Mouse (Mus musculus) cerebellum, postnatal 25 days (tissue): Measurements from ENCODE around the gene Cfap46.
A peak's percentile ranks its signal among the peaks of the same experiment; 100 is the strongest.
"Not testable (repeated sequence)": the region's sequence is repeated elsewhere in the genome, so short reads cannot be mapped to it uniquely, and the experiment has no call there.

ENCODE experiments used
- DNase-seq, 2 experiments: peaks; one replicate each; pipeline ENCODE4 v3.0.0; 2021; ENCODE audit warnings: mixed read lengths in 2 of 2

The Cfap46 gene

GRCm38 (mm10) chr7:139659901-139660300 is 23.7 kb downstream of the Cfap46 start:
- DNase-seq: not testable (repeated sequence)

- DNase-seq: no peak
Observed at GRCm38 (mm10) chr7:139649698-139650097, 33.9 kb downstream of the Cfap46 start.

GRCm38 (mm10) chr7:139648107-139648824 is 35.4 kb downstream of the Cfap46 start:
- DNase-seq: peak; percentile 90 to 97

- DNase-seq: no peak
Observed at GRCm38 (mm10) chr7:139633393-139633792, 50.2 kb downstream of the Cfap46 start.

- no peak for DNase-seq
Observed at GRCm38 (mm10) chr7:139625156-139625555, 58.5 kb downstream of the Cfap46 start.

GRCm38 (mm10) chr7:139622568-139622967 is 61.0 kb downstream of the Cfap46 start:
- no peak for DNase-seq

GRCm38 (mm10) chr7:139615767-139616766 is 67.5 kb downstream of the Cfap46 start:
- DNase-seq: peak; percentile 79 to 85

GRCm38 (mm10) chr7:139610328-139610727 is 73.3 kb downstream of the Cfap46 start:
- no peak for DNase-seq

GRCm38 (mm10) chr7:139595862-139596261 is 87.8 kb downstream of the Cfap46 start:
- DNase-seq: no peak

GRCm38 (mm10) chr7:139595311-139595710 is 88.3 kb downstream of the Cfap46 start:
- no peak for DNase-seq

- DNase-seq: no peak
Observed at GRCm38 (mm10) chr7:139591311-139591710, 92.3 kb downstream of the Cfap46 start.

- DNase-seq: peak; percentile 50 to 68
Observed at GRCm38 (mm10) chr7:139590302-139590701, 93.3 kb downstream of the Cfap46 start.

GRCm38 (mm10) chr7:139587919-139588318 is 95.7 kb downstream of the Cfap46 start:
- no peak for DNase-seq

GRCm38 (mm10) chr7:139585183-139585821 is 98.3 kb downstream of the Cfap46 start:
- no peak for DNase-seq

- peak in 1 of 2 experiments; percentile 49 for DNase-seq
Observed at GRCm38 (mm10) chr7:139584221-139585175, 99.1 kb downstream of the Cfap46 start.

GRCm38 (mm10) chr7:139583094-139583737 is 100.4 kb downstream of the Cfap46 start:
- no peak for DNase-seq

GRCm38 (mm10) chr7:139582595-139582994 is 101.0 kb downstream of the Cfap46 start, which contains the start of gene Nkx6-2:
Nkx6-2 (minus strand) TSS chr7:139582797.
- DNase-seq: peak; percentile 57 to 75

- DNase-seq: peak; percentile 40 to 45
Observed at GRCm38 (mm10) chr7:139581801-139582571, 101.6 kb downstream of the Cfap46 start.

- DNase-seq: peak in 1 of 2 experiments; percentile 28
Observed at GRCm38 (mm10) chr7:139580851-139581775, 102.5 kb downstream of the Cfap46 start.
